Mouse (Mus musculus) liver, postnatal 0 days (tissue): Measurements from ENCODE around the gene 1700080O16Rik.

Experiments used
- CTCF ChIP-seq: sonication (generic); IDR thresholded peaks from 2 replicates; pipeline ENCODE4 v1.5.1; 2016; ENCODE audit warnings: antibody characterized with exemption, low read depth
- EP300 ChIP-seq: IDR thresholded peaks from 2 replicates; pipeline ENCODE4 v1.6.1; 2016; ENCODE audit warnings: antibody characterized with exemption, low read depth, mild to moderate bottlenecking

GRCm38 (mm10) chrX:52017660-52018059, 45.1 kb upstream of the 1700080O16Rik start:
- no peak for TF ChIP-seq CTCF
- TF ChIP-seq EP300 = no peak
